Mouse (Mus musculus) embryonic facial prominence, embryonic 10.5 days (tissue): ENCODE data around the gene BC067074. TPM values are rescaled to one million over a fixed set of nuclear protein-coding genes. Genes with fewer than 3 reads are reported as not detected.
A peak's percentile ranks its signal among the peaks of the same experiment; 100 is the strongest.

Source experiments
- DNase-seq: peaks from one replicate; pipeline ENCODE4 v3.0.0-alpha.2; 2017; ENCODE audit warnings: low spot score
- H3K27ac ChIP-seq: fragments of 300-500 bp; sonication (generic); replicated peaks from 2 replicates; pipeline ENCODE4 v1.5.1; 2016; ENCODE audit warnings: mild to moderate bottlenecking
- H3K27me3 ChIP-seq: fragments of 300-500 bp; sonication (generic); replicated peaks from 2 replicates; pipeline ENCODE4 v1.6.1; 2016; ENCODE audit warnings: low read depth, mild to moderate bottlenecking; ENCODE audit not compliant: poor library complexity, severe bottlenecking
- H3K36me3 ChIP-seq: fragments of 300-500 bp; sonication (generic); replicated peaks from 2 replicates; pipeline ENCODE4 v1.6.1; 2016; ENCODE audit warnings: mild to moderate bottlenecking, moderate library complexity
- H3K4me1 ChIP-seq: fragments of 300-500 bp; sonication (generic); 2 replicates; pipeline ENCODE4 v1.6.1; 2016
- H3K4me3 ChIP-seq: fragments of 300-500 bp; sonication (generic); 2 replicates; pipeline ENCODE4 v1.5.1; 2016; ENCODE audit warnings: mild to moderate bottlenecking, moderate library complexity
- H3K9me3 ChIP-seq: fragments of 300-500 bp; sonication (generic); 2 replicates; pipeline ENCODE4 v1.6.1; 2016; ENCODE audit warnings: mild to moderate bottlenecking
- WGBS: fragments of 180-500 bp; shearing (Covaris S2); methylation state at CpG from one replicate; pipeline ENCODE4 v1.1.7; 2016; 5-methylcytosine and 5-hydroxymethylcytosine counted together
- polyA plus RNA-seq: library from polyadenylated mRNA; unstranded; fragments of >200 nt; fragmentation: Nextera tagmentation; extraction: Ambion mirVana; gene quantifications from 2 replicates; pipeline ENCODE4 v1.2.1, GENCODE M21; 2016

The BC067074 gene
- polyA plus RNA-seq, 1 experiment from 2014 or later, result 3.3 TPM

DNA sequence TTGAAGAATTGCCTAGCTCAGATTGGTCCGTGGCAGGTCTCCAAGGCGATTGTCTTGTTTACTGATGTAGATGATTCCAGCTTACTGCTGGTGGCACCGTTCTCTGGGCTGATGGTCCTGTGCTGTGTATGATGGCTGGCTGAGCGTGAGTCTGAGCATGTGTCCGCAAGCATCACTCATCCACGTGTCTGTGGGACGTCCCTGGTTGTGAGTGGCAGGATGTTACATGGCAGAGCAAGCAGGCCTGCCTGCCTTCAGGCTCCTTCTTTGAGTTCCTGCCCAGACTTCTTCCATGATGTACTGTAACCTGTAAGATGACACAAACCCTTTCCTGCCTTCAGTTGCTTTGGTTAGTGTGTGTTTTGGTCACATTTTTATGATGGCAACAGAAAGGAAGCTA, 5.8 kb upstream of the BC067074 start:
- no peak for DNase-seq
- H3K4me3 ChIP-seq, result no peak overlapping the region
- H3K9me3 ChIP-seq, result no peaks in the 10 kb centered on the region
- WGBS, result 90% methylated on average over 7 of the region's 7 CpGs
- peaks cover 13% of the 10 kb centered on the region for H3K27me3 ChIP-seq
- no peaks in the 10 kb centered on the region for H3K4me1 ChIP-seq
- H3K27ac ChIP-seq, result no peak overlapping the region
- no peaks in the 10 kb centered on the region for H3K36me3 ChIP-seq

DNA sequence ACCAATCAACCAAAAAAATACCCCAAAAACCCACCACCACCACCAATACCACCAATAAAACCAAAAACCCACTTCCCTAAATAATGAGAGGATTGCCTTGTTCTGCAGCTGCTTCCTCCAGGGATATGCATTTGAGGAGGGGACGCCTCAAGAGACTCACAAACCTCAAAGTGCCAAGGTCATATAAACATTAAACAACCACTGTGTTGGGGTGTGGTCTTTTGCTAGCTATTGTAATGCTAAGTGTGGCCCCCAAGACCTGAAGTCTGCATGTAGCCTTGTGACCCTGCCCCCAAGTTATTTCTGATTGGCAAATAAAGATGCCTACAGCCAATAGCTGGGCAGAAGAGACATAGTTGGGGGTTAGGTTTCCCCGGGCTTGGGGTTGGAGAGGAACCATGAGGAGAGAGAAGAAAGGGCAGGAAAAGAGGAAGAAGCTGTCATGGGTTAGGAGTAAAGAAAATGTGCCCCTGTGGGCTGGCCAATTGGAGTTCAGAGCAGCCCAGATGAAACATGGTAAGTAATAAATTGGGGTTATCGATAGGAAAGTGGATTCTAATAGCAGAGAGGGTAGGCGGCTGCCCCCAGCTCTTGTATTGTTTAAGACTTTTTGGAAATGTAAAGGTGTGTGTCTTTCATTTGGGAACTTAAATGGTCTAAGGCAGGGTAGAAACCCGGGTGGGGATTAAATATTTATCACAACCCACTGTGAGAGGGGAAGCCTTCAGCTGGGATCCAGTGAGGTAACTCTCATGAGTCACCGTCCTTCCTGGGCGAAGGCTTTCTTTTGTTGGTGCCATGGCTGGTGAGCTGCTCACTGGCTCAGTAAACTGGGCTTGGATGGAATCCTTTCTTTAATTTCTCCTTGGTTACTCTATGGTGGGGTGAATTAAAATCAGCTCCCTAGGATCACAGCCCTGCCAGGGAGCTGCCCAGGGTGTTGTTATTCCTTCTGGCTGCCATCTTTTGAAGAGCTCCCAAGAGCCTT, 4.5 kb upstream of the BC067074 start:
- DNase-seq, result no peak
- no peak overlapping the region for H3K27ac ChIP-seq
- no peaks in the 10 kb centered on the region for H3K36me3 ChIP-seq
- H3K4me1 ChIP-seq, result peaks cover 9% of the 10 kb centered on the region
- WGBS, result 86% methylated on average over 7 of the region's 7 CpGs
- peaks cover 22% of the 10 kb centered on the region for H3K27me3 ChIP-seq
- no peaks in the 10 kb centered on the region for H3K9me3 ChIP-seq
- H3K4me3 ChIP-seq, result no peak overlapping the region

DNA sequence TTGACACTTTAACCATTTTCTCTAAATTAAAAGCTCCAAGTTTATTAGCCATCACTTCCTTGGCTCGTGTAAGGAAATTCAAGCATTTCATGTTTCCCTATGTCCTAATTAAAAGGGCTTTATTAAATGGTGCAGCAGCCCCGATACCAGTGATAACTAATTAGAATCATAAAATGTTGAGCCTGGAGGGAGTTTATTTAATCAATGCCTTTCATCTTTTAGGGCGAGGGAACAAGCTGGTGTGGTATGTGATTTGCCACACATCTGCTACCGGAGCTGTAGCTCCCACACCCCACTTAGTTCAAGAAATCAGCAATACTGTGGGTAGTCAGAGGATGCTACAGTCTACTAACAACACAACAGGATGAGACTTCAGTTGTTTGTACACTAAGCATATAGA, 3.2 kb upstream of the BC067074 start:
- no peak overlapping the region for H3K4me3 ChIP-seq
- H3K9me3 ChIP-seq, result no peaks in the 10 kb centered on the region
- H3K27me3 ChIP-seq, result peaks cover 28% of the 10 kb centered on the region
- no peak for DNase-seq
- 82% methylated on average over 4 of the region's 4 CpGs for WGBS
- peaks cover 11% of the 10 kb centered on the region for H3K4me1 ChIP-seq
- no peak overlapping the region for H3K27ac ChIP-seq
- H3K36me3 ChIP-seq, result no peaks in the 10 kb centered on the region

GRCm38 (mm10) chr13:113292001-113292400, 958 bp upstream of the BC067074 start:
- H3K4me3 ChIP-seq, result no peak overlapping the region
- 92% methylated on average over 8 of the region's 8 CpGs for WGBS
- no peaks in the 10 kb centered on the region for H3K9me3 ChIP-seq
- H3K36me3 ChIP-seq, result no peaks in the 10 kb centered on the region
- H3K27me3 ChIP-seq, result peaks cover 28% of the 10 kb centered on the region
- no peak overlapping the region for H3K27ac ChIP-seq
- DNase-seq, result no peak
- H3K4me1 ChIP-seq, result peaks cover 11% of the 10 kb centered on the region

DNA sequence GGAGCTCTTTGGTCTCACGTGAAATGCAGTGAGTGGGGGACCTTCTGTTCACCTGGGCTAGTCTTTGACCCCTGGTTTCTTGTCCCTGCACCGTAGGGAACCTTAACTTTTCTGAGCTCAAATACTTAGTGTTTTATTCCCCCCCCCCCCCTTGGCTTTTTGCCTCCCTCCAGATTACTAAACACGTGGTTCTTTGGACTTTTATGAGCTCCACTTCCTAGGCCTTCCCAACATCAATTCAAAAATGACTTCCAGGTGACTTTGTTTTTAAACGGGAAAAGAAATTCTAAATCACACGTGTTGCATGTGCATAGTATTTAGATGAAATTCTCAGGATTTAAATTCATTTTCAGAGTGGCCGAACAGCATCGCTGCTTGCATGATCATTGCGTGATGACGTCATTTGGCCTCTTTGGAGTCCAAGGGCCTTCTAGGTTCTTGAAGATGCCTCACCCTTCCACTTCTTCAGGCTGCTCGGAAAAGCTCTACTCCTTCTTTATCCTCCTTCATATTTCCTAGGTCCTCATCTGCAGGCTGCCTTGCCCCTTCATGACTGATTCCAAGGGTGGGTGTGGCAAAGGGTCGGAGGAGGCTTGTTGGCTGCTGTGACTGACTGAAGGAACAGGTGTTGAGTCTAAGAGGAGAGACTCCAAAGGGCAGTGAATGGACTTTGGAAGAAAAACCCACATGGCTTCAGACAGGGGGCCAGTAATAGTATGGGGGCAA, 911 bp downstream of the BC067074 start:
- 59% methylated on average over 11 of the region's 11 CpGs for WGBS

DNA sequence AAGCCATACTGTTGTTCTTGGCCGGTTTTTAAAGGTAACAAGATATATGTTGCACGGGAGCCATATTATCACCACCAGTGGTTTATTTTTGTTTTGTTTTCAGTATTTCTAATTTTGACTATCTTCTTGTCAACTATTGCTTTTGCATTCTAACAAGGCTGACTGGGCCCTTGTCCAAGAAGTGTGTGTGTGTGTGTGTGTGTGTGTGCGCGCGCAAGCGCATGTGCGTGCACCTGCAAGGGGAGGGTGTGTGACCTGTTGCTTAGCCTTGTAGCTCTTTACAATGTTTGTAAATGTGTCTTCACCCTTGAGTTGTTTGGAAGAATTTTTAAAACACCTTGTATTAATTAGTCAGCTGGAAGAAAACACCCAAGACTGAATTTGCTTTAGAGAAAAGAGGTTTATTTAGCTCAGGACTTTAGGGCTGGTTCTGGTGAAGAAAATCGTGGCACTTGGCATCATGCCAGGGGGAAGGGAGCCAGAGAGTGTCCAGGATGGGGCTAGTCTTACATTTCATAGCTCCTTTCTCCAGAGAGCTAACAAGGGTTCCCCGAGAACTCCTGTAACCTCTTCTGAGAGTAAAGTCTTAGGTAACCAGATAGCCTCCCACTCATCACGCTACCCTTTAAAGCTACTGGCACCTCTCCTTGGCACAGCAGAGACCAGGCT, 3.0 kb downstream of the BC067074 start:
- Histone ChIP-seq H3K27me3 (peaks cover 27% of the 10 kb centered on the region), H3K27ac (no peak overlapping the region), H3K4me3 (no peak overlapping the region), H3K36me3 (no peaks in the 10 kb centered on the region), H3K4me1 (peaks cover 11% of the 10 kb centered on the region), H3K9me3 (no peaks in the 10 kb centered on the region)
- DNase-seq, result no peak
- 89% methylated on average over 10 of the region's 10 CpGs for WGBS

More for the DNA sequence above, 911 bp downstream of the BC067074 start:
- DNase-seq, result no peak
- no peaks in the 10 kb centered on the region for H3K36me3 ChIP-seq
- H3K4me3 ChIP-seq, result peak overlapping the region; percentile 82
- H3K9me3 ChIP-seq, result no peaks in the 10 kb centered on the region
- H3K4me1 ChIP-seq, result peaks cover 11% of the 10 kb centered on the region
- peak overlapping the region; percentile 91; the same call in 1 of the 2 replicates for H3K27ac ChIP-seq
- H3K27me3 ChIP-seq, result peaks cover 28% of the 10 kb centered on the region

DNA sequence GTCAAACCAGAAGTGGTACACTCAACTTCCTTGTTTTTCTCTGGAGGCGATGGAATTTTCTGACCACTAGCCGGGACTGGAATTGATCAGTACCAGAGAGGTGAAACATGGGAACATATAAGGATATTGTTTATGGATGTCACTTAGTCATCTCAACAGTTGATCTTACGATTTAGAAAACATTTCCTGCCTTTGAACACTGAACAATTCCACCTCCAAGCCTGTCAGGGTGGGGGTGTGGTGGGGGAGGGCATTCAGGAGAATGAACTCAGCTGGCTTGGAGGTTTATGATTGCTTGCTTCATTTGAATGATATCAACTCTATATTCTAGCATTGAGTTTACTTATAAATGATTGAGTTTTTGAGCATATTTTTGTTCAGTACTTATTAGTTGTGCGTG, 13.6 kb downstream of the BC067074 start:
- Histone ChIP-seq H3K4me3 (no peak overlapping the region), H3K27ac (no peak overlapping the region), H3K9me3 (no peaks in the 10 kb centered on the region), H3K4me1 (no peaks in the 10 kb centered on the region), H3K27me3 (no peaks in the 10 kb centered on the region), H3K36me3 (no peaks in the 10 kb centered on the region)
- no peak for DNase-seq
- 90% methylated on average over 4 of the region's 4 CpGs for WGBS

- Histone ChIP-seq H3K36me3 (peaks cover 8% of the 10 kb centered on the region; the same call in 1 of the 2 replicates), H3K9me3 (no peaks in the 10 kb centered on the region), H3K27me3 (no peaks in the 10 kb centered on the region), H3K27ac (no peak overlapping the region), H3K4me3 (no peak overlapping the region), H3K4me1 (no peaks in the 10 kb centered on the region)
- DNase-seq, result no peak
- 90% methylated on average over 5 of the region's 5 CpGs for WGBS
Observed at GRCm38 (mm10) chr13:113319588-113319987, 26.6 kb downstream of the BC067074 start.

DNA sequence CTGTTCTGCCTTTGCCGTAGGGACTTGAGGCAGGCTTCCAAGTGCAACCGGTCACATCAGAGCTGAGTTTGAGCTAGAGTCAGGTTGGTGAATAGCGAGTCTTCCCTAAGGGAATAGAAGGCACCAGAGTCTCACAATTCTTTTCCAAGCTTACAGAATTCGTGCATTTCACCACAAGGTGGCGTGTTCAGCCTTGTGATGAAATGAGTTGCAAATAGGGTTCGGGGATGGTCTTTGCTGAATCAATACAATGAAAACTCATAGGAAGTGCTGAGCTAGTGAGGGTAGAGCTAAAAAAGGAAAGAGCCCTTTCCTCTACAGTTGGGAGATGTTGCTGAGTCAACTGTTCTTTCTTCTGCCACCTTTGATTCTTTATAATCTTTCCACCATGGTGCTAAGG, 29.0 kb downstream of the BC067074 start:
- no peaks in the 10 kb centered on the region for H3K9me3 ChIP-seq
- H3K4me3 ChIP-seq, result no peak overlapping the region
- H3K27ac ChIP-seq, result no peak overlapping the region
- H3K36me3 ChIP-seq, result peaks cover 8% of the 10 kb centered on the region; the same call in 1 of the 2 replicates
- H3K4me1 ChIP-seq, result no peaks in the 10 kb centered on the region
- DNase-seq, result peak; percentile 64
- H3K27me3 ChIP-seq, result no peaks in the 10 kb centered on the region
- WGBS, result 15% methylated on average over 6 of the region's 6 CpGs

DNA sequence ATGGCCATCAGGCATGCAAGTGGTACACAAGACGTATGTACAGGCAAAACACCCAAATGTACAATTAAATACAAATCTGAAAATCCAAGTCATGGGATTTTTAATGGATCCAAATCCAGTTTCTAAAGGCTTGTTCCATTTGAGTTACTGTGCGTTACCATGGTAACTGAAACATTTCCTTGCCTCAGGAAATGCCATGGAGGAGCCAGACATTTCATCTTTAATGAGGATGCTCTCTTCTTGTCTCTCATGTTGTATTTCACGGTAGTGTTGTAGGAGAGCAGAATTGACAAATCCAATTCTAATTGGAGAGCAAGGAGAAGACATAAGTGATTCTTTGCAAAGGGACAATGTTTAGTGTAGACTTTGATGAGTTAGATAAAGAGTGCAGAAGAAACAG, 31.3 kb downstream of the BC067074 start:
- Histone ChIP-seq H3K4me1 (no peaks in the 10 kb centered on the region), H3K9me3 (no peaks in the 10 kb centered on the region), H3K4me3 (no peak overlapping the region), H3K27me3 (no peaks in the 10 kb centered on the region), H3K27ac (no peak overlapping the region), H3K36me3 (no peaks in the 10 kb centered on the region; the same call in 1 of the 2 replicates)
- no peak for DNase-seq
- WGBS, result 89% methylated on average over 3 of the region's 3 CpGs

- Histone ChIP-seq H3K27ac (no peak overlapping the region), H3K36me3 (peaks cover 9% of the 10 kb centered on the region; the same call in 1 of the 2 replicates), H3K9me3 (peaks cover 7% of the 10 kb centered on the region; the same call in 1 of the 2 replicates), H3K4me1 (no peaks in the 10 kb centered on the region), H3K27me3 (no peaks in the 10 kb centered on the region), H3K4me3 (no peak overlapping the region)
- DNase-seq, result no peak
- 75% methylated on average over 3 of the region's 3 CpGs for WGBS
Observed at GRCm38 (mm10) chr13:113325678-113326077, 32.7 kb downstream of the BC067074 start.

GRCm38 (mm10) chr13:113332256-113332655, 39.3 kb downstream of the BC067074 start:
- H3K27ac ChIP-seq, result peak overlapping the region; percentile 32
- peaks cover 28% of the 10 kb centered on the region for H3K4me1 ChIP-seq
- H3K27me3 ChIP-seq, result no peaks in the 10 kb centered on the region
- peak; percentile 43 for DNase-seq
- peaks cover 11% of the 10 kb centered on the region; the same call in 1 of the 2 replicates for H3K36me3 ChIP-seq
- WGBS, result 51% methylated on average over 7 of the region's 7 CpGs
- H3K4me3 ChIP-seq, result no peak overlapping the region
- H3K9me3 ChIP-seq, result peaks cover 10% of the 10 kb centered on the region; the same call in 1 of the 2 replicates
